Mouse (Mus musculus) limb, embryonic 14.5 days (tissue): ENCODE results near the gene St3gal5. TPM values are rescaled to one million over a fixed set of nuclear protein-coding genes. Genes with fewer than 3 reads are reported as not detected.

Experiments used
- ATAC-seq: fragments of 200-750 bp; cut with Nextera tagmentation; 2 replicates; pipeline ENCODE4 v1.8.0; 2017; ENCODE audit warnings: low read depth, moderate number of reproducible peaks, moderate TSS enrichment; ENCODE audit not compliant: low FRiP score
- DNase-seq: peaks from one replicate; pipeline ENCODE4 v3.0.0-alpha.2; 2015; ENCODE audit warnings: low spot score
- H3K27ac ChIP-seq: fragments of 300-500 bp; sonication (generic); replicated peaks from 2 replicates; pipeline ENCODE4 v1.5.1; 2014; ENCODE audit warnings: low read depth, mild to moderate bottlenecking, low read length, moderate library complexity, mixed read lengths
- H3K27me3 ChIP-seq: fragments of 300-500 bp; sonication (generic); 2 replicates; pipeline ENCODE4 v1.6.1; 2014; ENCODE audit warnings: low read length, mixed read lengths; ENCODE audit not compliant: control insufficient read depth, insufficient read depth
- H3K36me3 ChIP-seq: fragments of 300-500 bp; sonication (generic); 2 replicates; pipeline ENCODE4 v1.6.1; 2014; ENCODE audit warnings: mild to moderate bottlenecking, low read length, moderate library complexity, mixed read lengths; ENCODE audit not compliant: control insufficient read depth, insufficient read depth
- H3K4me1 ChIP-seq: fragments of 300-500 bp; sonication (generic); 2 replicates; pipeline ENCODE4 v1.6.1; 2014; ENCODE audit warnings: antibody characterized with exemption, low read length, mixed read lengths; ENCODE audit not compliant: control insufficient read depth, insufficient read depth
- H3K4me2 ChIP-seq: fragments of 300-500 bp; sonication (generic); replicated peaks from 2 replicates; pipeline ENCODE4 v1.6.1; 2014; ENCODE audit warnings: low read depth, mild to moderate bottlenecking, low read length, moderate library complexity; ENCODE audit not compliant: severe bottlenecking
- H3K4me3 ChIP-seq: fragments of 300-500 bp; sonication (generic); replicated peaks from 2 replicates; pipeline ENCODE4 v1.5.1; 2014; ENCODE audit warnings: low read length
- H3K9ac ChIP-seq: fragments of 300-500 bp; sonication (generic); 2 replicates; pipeline ENCODE4 v1.6.1; 2014; ENCODE audit warnings: mild to moderate bottlenecking, low read depth, low read length, moderate library complexity; ENCODE audit not compliant: severe bottlenecking
- H3K9me3 ChIP-seq: fragments of 300-500 bp; sonication (generic); 2 replicates; pipeline ENCODE4 v1.6.1; 2016; ENCODE audit warnings: low read length; ENCODE audit not compliant: control insufficient read depth
- POLR2A ChIP-seq: fragments of 200-500 bp; IDR thresholded peaks from 2 replicates; pipeline ENCODE4 v1.8.0; 2012; ENCODE audit warnings: inconsistent platforms, mild to moderate bottlenecking, moderate library complexity, borderline replicate concordance; ENCODE audit not compliant: insufficient read depth, insufficient read length; ENCODE audit errors: extremely low read depth
- WGBS: fragments of 180-500 bp; shearing (Covaris S2); extraction: QIAGEN DNeasy Blood & Tissue Kit; methylation state at CpG from one replicate; pipeline ENCODE4 v1.1.7; 2014; 5-methylcytosine and 5-hydroxymethylcytosine counted together
- polyA plus RNA-seq, 2 experiments: library from polyadenylated mRNA; depleted of rRNA in 1 of 2; stranded (reverse) in 1 of 2; unstranded in 1 of 2; fragments of >200 nt; fragmentation: Nextera tagmentation in 1 of 2; extraction: Ambion mirVana in 1 of 2; gene quantifications; 2 replicates each; pipeline versions ENCODE4 v1.2.1 to v1.2.3; 2012 to 2014

St3gal5 gene
- polyA plus RNA-seq, 2 experiments, result 26.1 to 30.3 TPM

DNA sequence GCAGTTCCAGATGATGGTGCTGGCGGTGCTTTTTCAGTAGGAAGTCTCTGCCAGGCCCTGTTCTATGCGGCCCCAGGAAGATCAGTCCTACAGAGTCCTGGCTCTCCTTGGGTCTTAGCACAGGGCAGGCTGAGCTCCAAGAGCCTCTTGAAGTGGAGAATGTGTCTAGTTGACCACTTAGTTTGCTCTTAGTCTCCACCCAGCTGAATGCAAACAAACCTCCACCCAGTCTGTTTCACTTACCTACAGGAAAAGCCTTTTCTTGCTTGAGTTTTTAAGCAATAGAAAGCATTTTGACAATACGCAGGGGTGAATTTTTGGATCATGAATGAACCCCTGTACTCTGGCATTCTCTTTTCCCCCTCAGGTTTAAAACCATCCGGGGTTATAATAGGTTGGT is 4.0 kb downstream of the St3gal5 start:
- DNase-seq (no peak), ATAC-seq (no peak)
- Histone ChIP-seq H3K27me3 (no peaks in the 10 kb centered on the region), H3K4me3 (no peak overlapping the region), H3K36me3 (no peaks in the 10 kb centered on the region), H3K4me1 (peaks cover 23% of the 10 kb centered on the region), H3K9ac (no peak overlapping the region; the same call in 1 of the 2 replicates), H3K27ac (no peak overlapping the region), H3K9me3 (no peaks in the 10 kb centered on the region), H3K4me2 (no peak overlapping the region)
- no peak for TF ChIP-seq POLR2A
- WGBS, result 77% methylated on average over 4 of the region's 4 CpGs

DNA sequence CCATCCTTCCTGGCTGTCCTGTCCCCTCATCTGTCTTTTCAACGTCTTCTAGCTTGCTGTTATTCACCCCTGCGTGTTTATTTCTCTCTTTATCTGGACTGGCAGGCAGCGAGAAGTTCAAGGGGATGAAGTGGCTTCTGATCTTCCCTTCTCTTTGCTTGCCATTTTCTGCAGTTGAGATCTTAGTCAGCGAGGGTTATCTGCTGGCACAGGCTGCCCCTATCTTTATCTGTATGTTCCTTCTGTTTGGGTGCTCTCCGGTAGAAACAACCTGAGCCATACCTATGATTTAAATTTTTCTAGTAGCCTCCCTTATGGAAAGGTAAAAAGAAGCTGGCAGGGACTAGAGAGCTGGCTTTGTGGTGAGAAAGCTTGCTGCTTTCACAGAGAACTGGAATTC is 4.7 kb downstream of the St3gal5 start:
- ATAC-seq, result no peak
- Histone ChIP-seq H3K27ac (no peak overlapping the region), H3K27me3 (no peaks in the 10 kb centered on the region), H3K36me3 (no peaks in the 10 kb centered on the region), H3K4me3 (no peak overlapping the region), H3K4me1 (peaks cover 19% of the 10 kb centered on the region), H3K4me2 (no peak overlapping the region), H3K9me3 (no peaks in the 10 kb centered on the region), H3K9ac (no peak overlapping the region)
- 75% methylated on average over 5 of the region's 5 CpGs for WGBS
- no peak for TF ChIP-seq POLR2A
- no peak for DNase-seq

DNA sequence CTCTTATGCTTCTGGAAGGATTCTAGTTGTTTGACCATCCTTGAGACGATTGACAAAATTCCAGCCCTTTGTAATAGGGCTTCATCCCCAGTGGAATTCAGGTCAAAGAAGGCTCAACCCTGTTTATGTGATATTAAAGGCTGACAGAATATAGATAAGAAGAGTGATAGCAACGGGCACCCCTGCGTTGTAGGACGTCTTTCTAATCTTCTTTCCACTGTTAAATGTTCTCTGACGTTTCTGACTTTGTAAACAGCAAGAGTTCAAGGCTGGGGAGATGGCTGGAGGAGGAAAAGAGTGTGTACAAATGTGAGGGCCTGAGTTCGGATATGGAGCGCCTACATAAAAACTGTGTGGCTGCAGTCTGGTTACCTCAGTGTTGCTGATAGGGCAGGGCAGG is 7.1 kb downstream of the St3gal5 start:
- Histone ChIP-seq H3K27ac (no peak overlapping the region), H3K9me3 (no peaks in the 10 kb centered on the region), H3K27me3 (no peaks in the 10 kb centered on the region), H3K36me3 (no peaks in the 10 kb centered on the region), H3K4me1 (peaks cover 13% of the 10 kb centered on the region), H3K4me3 (no peak overlapping the region), H3K9ac (no peak overlapping the region), H3K4me2 (no peak overlapping the region)
- ATAC-seq, result no peak
- 91% methylated on average over 7 of the region's 7 CpGs for WGBS
- no peak for DNase-seq
- no peak for TF ChIP-seq POLR2A

DNA sequence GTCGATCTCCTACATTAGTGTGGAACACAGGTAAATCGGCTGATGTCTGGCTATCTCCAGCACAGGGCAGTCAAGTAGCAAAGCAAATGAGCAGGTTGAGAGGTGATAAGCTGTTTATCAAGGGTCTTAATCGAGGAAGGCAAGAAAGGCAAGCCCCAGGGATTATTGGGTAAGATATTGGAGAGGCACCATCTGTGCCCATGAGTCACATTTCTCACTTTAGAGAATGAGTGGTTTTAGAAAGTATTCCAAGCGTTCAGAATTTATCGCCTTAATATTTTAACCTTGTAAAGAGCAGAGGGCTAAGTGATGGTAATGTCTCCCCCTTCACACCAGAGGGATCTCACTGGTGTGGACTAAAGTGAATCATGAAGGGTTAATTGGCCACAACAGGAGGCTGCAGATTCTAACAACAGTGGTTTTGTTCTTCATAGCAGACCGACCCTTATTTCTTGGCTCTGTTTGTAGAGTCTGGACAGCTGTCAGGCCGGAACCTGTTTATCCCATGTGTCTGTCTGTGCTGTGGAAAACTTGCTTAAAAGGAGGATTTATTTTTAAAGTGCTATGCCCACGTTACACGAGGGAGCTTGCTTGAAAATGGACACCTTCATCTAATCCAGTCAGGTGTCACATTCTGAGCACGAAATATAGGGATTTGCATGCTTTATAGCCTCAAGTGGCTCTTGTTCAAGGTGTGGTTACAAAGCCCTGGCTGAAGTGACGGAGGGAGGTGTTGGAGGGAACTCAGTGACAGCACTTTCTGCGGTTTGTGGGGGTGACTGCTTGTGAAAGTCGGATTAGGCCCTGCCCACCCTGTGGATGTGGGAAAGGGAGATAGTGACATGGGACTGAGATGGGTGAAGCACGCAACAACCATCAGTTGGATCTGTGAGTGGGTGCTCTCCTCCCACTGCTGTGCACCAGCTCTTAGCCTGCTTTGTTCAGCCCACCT is 11.8 kb downstream of the St3gal5 start:
- H3K27me3 ChIP-seq, result no peaks in the 10 kb centered on the region
- 58% methylated on average over 14 of the region's 14 CpGs for WGBS
- peaks cover 11% of the 10 kb centered on the region; the same call in 1 of the 2 replicates for H3K4me1 ChIP-seq
- TF ChIP-seq POLR2A, result no peak
- no peaks in the 10 kb centered on the region for H3K36me3 ChIP-seq
- H3K27ac ChIP-seq, result no peak overlapping the region
- H3K9me3 ChIP-seq, result no peaks in the 10 kb centered on the region
- ATAC-seq (peak; percentile 69; the same call in 1 of the 2 replicates), DNase-seq (peak; percentile 53)
- no peak overlapping the region for H3K4me3 ChIP-seq
- no peak overlapping the region for H3K4me2 ChIP-seq
- no peak overlapping the region for H3K9ac ChIP-seq

DNA sequence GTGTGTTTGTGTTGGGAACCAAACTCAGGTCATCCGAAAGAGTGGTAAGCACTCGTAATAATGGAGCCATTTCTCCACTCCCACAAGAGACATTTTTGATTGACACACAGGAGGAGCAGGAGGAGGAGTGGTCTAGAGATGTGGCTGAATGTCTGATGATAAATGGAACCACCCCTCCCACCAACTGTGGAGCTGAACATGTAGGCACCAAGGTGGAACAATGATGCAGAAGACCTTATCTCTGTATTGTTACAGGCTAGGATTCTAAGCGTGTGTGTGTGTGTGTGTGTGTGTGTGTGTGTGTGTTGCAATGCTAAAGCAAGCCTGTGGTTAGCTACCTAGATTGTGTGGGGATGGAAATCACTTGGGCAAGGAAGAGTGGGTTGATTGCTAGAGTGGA is 13.2 kb downstream of the St3gal5 start:
- ATAC-seq, result no peak
- Histone ChIP-seq H3K4me3 (no peak overlapping the region), H3K9me3 (no peaks in the 10 kb centered on the region), H3K36me3 (no peaks in the 10 kb centered on the region), H3K27me3 (no peaks in the 10 kb centered on the region), H3K9ac (no peak overlapping the region), H3K4me2 (no peak overlapping the region), H3K4me1 (peaks cover 11% of the 10 kb centered on the region; the same call in 1 of the 2 replicates), H3K27ac (no peak overlapping the region)
- no peak for DNase-seq
- TF ChIP-seq POLR2A, result no peak
- WGBS, result 85% methylated on average over 3 of the region's 3 CpGs
